Mouse (Mus musculus) neural tube, embryonic 11.5 days (tissue): Measurements from ENCODE around the gene Psmc1. TPM values are rescaled to one million over a fixed set of nuclear protein-coding genes. Genes with fewer than 3 reads are reported as not detected.

ENCODE experiments used
- ATAC-seq: fragments of 200-750 bp; cut with Nextera tagmentation; 2 replicates; pipeline ENCODE4 v1.8.0; 2017; ENCODE audit warnings: moderate number of reproducible peaks, mild to moderate bottlenecking, moderate TSS enrichment, moderate library complexity; ENCODE audit not compliant: insufficient read depth, low FRiP score, low TSS enrichment
- DNase-seq: peaks from one replicate; pipeline ENCODE4 v3.0.0-alpha.2; 2015; ENCODE audit warnings: low spot score
- H3K27ac ChIP-seq: fragments of 300-500 bp; sonication (generic); 2 replicates; pipeline ENCODE4 v1.5.1; 2014; ENCODE audit warnings: low read depth, mild to moderate bottlenecking, low read length
- H3K27me3 ChIP-seq: fragments of 300-500 bp; sonication (generic); 2 replicates; pipeline ENCODE4 v1.6.1; 2014; ENCODE audit warnings: mild to moderate bottlenecking, low read length, mixed read lengths; ENCODE audit not compliant: control insufficient read depth, insufficient read depth
- H3K36me3 ChIP-seq: fragments of 300-500 bp; sonication (generic); 2 replicates; pipeline ENCODE4 v1.6.1; 2014; ENCODE audit warnings: mild to moderate bottlenecking, low read length, moderate library complexity, mixed read lengths; ENCODE audit not compliant: control insufficient read depth, insufficient read depth
- H3K4me1 ChIP-seq: fragments of 300-500 bp; sonication (generic); 2 replicates; pipeline ENCODE4 v1.6.1; 2014; ENCODE audit warnings: low read length, mixed read lengths; ENCODE audit not compliant: control insufficient read depth, insufficient read depth
- H3K4me2 ChIP-seq: fragments of 300-500 bp; sonication (generic); 2 replicates; pipeline ENCODE4 v1.6.1; 2014; ENCODE audit warnings: low read depth, mild to moderate bottlenecking, moderate library complexity
- H3K4me3 ChIP-seq: fragments of 300-500 bp; sonication (generic); 2 replicates; pipeline ENCODE4 v1.5.1; 2014; ENCODE audit warnings: low read depth, low read length
- H3K9ac ChIP-seq: fragments of 300-500 bp; sonication (generic); 2 replicates; pipeline ENCODE4 v1.6.1; 2014; ENCODE audit warnings: mild to moderate bottlenecking, low read length
- H3K9me3 ChIP-seq: fragments of 300-500 bp; sonication (generic); 2 replicates; pipeline ENCODE4 v1.6.1; 2016; ENCODE audit warnings: low read length; ENCODE audit not compliant: control insufficient read depth
- WGBS: fragments of 180-500 bp; shearing (Covaris S2); extraction: QIAGEN DNeasy Blood & Tissue Kit; methylation state at CpG from one replicate; pipeline ENCODE4 v1.1.7; 2014; 5-methylcytosine and 5-hydroxymethylcytosine counted together
- polyA plus RNA-seq: library from polyadenylated mRNA; unstranded; fragments of >200 nt; fragmentation: Nextera tagmentation; extraction: Ambion mirVana; gene quantifications from 2 replicates; pipeline ENCODE4 v1.2.1, GENCODE M21; 2014

Gene Psmc1
- polyA plus RNA-seq, 1 experiment from 2014 or later, result 427 TPM

GRCm38 (mm10) chr12:100159261-100159975 is 49.5 kb downstream of the Psmc1 start, which contains the start of gene Nrde2:
Gene Nrde2, minus strand, starts transcription at chr12:100159653.
- Histone ChIP-seq H3K36me3 (no peaks in the 10 kb centered on the region), H3K27me3 (no peaks in the 10 kb centered on the region), H3K9me3 (no peaks in the 10 kb centered on the region), H3K27ac (no peak within 1 kb of the TSS), H3K4me2 (peak within 1 kb of the TSS; percentile 56), H3K9ac (peak within 1 kb of the TSS; percentile 65), H3K4me1 (peaks cover 7% of the 10 kb centered on the region; the same call in 1 of the 2 replicates), H3K4me3 (peak within 1 kb of the TSS; percentile 47)
- under 1% methylated on average over 26 of the region's 26 CpGs for WGBS
- peak; percentile 98 for ATAC-seq
- peak; percentile 91 for DNase-seq

GRCm38 (mm10) chr12:100164991-100165500 is 55.1 kb downstream of the Psmc1 start:
- ATAC-seq (no peak), DNase-seq (no peak)
- H3K9me3 ChIP-seq, result no peaks in the 10 kb centered on the region
- no peak overlapping the region for H3K9ac ChIP-seq
- WGBS, result 81% methylated on average over 7 of the region's 7 CpGs
- no peak overlapping the region for H3K4me2 ChIP-seq
- H3K27ac ChIP-seq, result no peak overlapping the region
- peaks cover 10% of the 10 kb centered on the region; the same call in 1 of the 2 replicates for H3K4me1 ChIP-seq
- H3K27me3 ChIP-seq, result no peaks in the 10 kb centered on the region
- no peak overlapping the region for H3K4me3 ChIP-seq
- no peaks in the 10 kb centered on the region for H3K36me3 ChIP-seq

GRCm38 (mm10) chr12:100166177-100166576 is 56.2 kb downstream of the Psmc1 start:
- Histone ChIP-seq H3K27ac (no peak overlapping the region), H3K9me3 (no peaks in the 10 kb centered on the region), H3K4me1 (peaks cover 10% of the 10 kb centered on the region; the same call in 1 of the 2 replicates), H3K9ac (no peak overlapping the region), H3K36me3 (no peaks in the 10 kb centered on the region), H3K4me3 (no peak overlapping the region), H3K4me2 (no peak overlapping the region), H3K27me3 (no peaks in the 10 kb centered on the region)
- ATAC-seq (0 out of 2 replicates have a peak, but pooled peaks have one; percentile 37), DNase-seq (peak; percentile 68)
- WGBS, result 26% methylated on average over 3 of the region's 3 CpGs

GRCm38 (mm10) chr12:100166939-100167338 is 57.0 kb downstream of the Psmc1 start:
- Histone ChIP-seq H3K9ac (no peak overlapping the region), H3K4me3 (no peak overlapping the region), H3K36me3 (no peaks in the 10 kb centered on the region), H3K27me3 (no peaks in the 10 kb centered on the region), H3K4me1 (peaks cover 10% of the 10 kb centered on the region; the same call in 1 of the 2 replicates), H3K9me3 (no peaks in the 10 kb centered on the region), H3K4me2 (no peak overlapping the region), H3K27ac (no peak overlapping the region)
- WGBS, result 87% methylated on average over 8 of the region's 8 CpGs
- DNase-seq (no peak), ATAC-seq (no peak)

GRCm38 (mm10) chr12:100167502-100167901 is 57.5 kb downstream of the Psmc1 start:
- H3K27ac ChIP-seq, result peak overlapping the region; percentile 7; the same call in 1 of the 2 replicates
- H3K9ac ChIP-seq, result no peak overlapping the region
- no peaks in the 10 kb centered on the region for H3K36me3 ChIP-seq
- ATAC-seq (peak; percentile 39; the same call in 1 of the 2 replicates), DNase-seq (no peak)
- H3K4me2 ChIP-seq, result no peak overlapping the region
- peaks cover 10% of the 10 kb centered on the region; the same call in 1 of the 2 replicates for H3K4me1 ChIP-seq
- WGBS, result 95% methylated on average over 1 of the region's 1 CpGs
- H3K9me3 ChIP-seq, result no peaks in the 10 kb centered on the region
- H3K27me3 ChIP-seq, result no peaks in the 10 kb centered on the region
- no peak overlapping the region for H3K4me3 ChIP-seq

GRCm38 (mm10) chr12:100167931-100168871 is 58.2 kb downstream of the Psmc1 start:
- H3K4me2 ChIP-seq, result peak overlapping the region; percentile 51
- H3K9ac ChIP-seq, result peak overlapping the region; percentile 50; the same call in 1 of the 2 replicates
- H3K36me3 ChIP-seq, result no peaks in the 10 kb centered on the region
- no peaks in the 10 kb centered on the region for H3K9me3 ChIP-seq
- peaks cover 10% of the 10 kb centered on the region; the same call in 1 of the 2 replicates for H3K4me1 ChIP-seq
- peak; percentile 50 for DNase-seq
- H3K27me3 ChIP-seq, result no peaks in the 10 kb centered on the region
- no peak overlapping the region; the same call in 1 of the 2 replicates for H3K4me3 ChIP-seq
- peak overlapping the region; percentile 62; the same call in 1 of the 2 replicates for H3K27ac ChIP-seq
- 17% methylated on average over 23 of the region's 28 CpGs for WGBS
- peak; percentile 56 for ATAC-seq

GRCm38 (mm10) chr12:100172481-100172880 is 62.5 kb downstream of the Psmc1 start:
- WGBS, result 78% methylated on average over 7 of the region's 7 CpGs
- no peak for DNase-seq
- no peak overlapping the region for H3K4me3 ChIP-seq

More at GRCm38 (mm10) chr12:100172481-100172880, 62.5 kb downstream of the Psmc1 start:
- Histone ChIP-seq H3K27ac (no peak overlapping the region), H3K9ac (no peak overlapping the region), H3K36me3 (no peaks in the 10 kb centered on the region), H3K4me1 (peaks cover 17% of the 10 kb centered on the region), H3K27me3 (no peaks in the 10 kb centered on the region), H3K4me2 (no peak overlapping the region), H3K9me3 (no peaks in the 10 kb centered on the region)
- ATAC-seq, result no peak
